ENCODE assay signal across 13 mouse cellular contexts in genomic region chr6:67243765-67244420, GRCm38 (mm10).
"Had no signal": no experiment of that assay in that cellular context is flagged by ENCODE, and none has a peak within 500 bp of the region (broad histone marks: within the 10 kb centered on the region; RNA-seq: fewer than 3 reads in every experiment).

No protein-coding gene starts in this region.

- H3K27me3 ChIP-seq: liver, embryonic 12.5 days; midbrain, embryonic 15.5 days; neural tube, embryonic 12.5 days; stomach, embryonic 15.5 days had no signal

- DNase-seq: kidney, postnatal 14 days; retina, postnatal 1 day; right cerebral cortex, postnatal 4 days; spleen, adult 18-20 months; thymus, adult 2 months; thymus, postnatal 25 days had no signal

- H3K36me3 ChIP-seq: limb, embryonic 10.5 days; liver, embryonic 12.5 days; midbrain, embryonic 15.5 days; neural tube, embryonic 12.5 days; stomach, embryonic 15.5 days had no signal

- H3K4me3 ChIP-seq: left cerebral cortex, adult 2 months; limb, embryonic 10.5 days; liver, embryonic 12.5 days; midbrain, embryonic 15.5 days; neural tube, embryonic 12.5 days; stomach, embryonic 15.5 days had no signal

- ATAC-seq: hindbrain, postnatal 0 days; liver, embryonic 12.5 days; midbrain, embryonic 15.5 days had no signal

- H3K9me3 ChIP-seq: limb, embryonic 10.5 days; liver, embryonic 12.5 days; midbrain, embryonic 15.5 days; neural tube, embryonic 12.5 days; stomach, embryonic 15.5 days had no signal

- H3K4me1 ChIP-seq: limb, embryonic 10.5 days; liver, embryonic 12.5 days; midbrain, embryonic 15.5 days; neural tube, embryonic 12.5 days; stomach, embryonic 15.5 days had no signal

- H3K27ac ChIP-seq: hindbrain, postnatal 0 days; left cerebral cortex, adult 2 months; limb, embryonic 10.5 days; liver, embryonic 12.5 days; midbrain, embryonic 15.5 days; neural tube, embryonic 12.5 days; stomach, embryonic 15.5 days had no signal

- H3K9ac ChIP-seq: liver, embryonic 12.5 days; midbrain, embryonic 15.5 days; neural tube, embryonic 12.5 days; stomach, embryonic 15.5 days had no signal

- H3K4me2 ChIP-seq: liver, embryonic 12.5 days; midbrain, embryonic 15.5 days; neural tube, embryonic 12.5 days; stomach, embryonic 15.5 days had no signal
